Mouse (Mus musculus): ENCODE results near the gene Rreb1. TPM values are rescaled to one million over a fixed set of nuclear protein-coding genes. Genes with fewer than 3 reads are reported as not detected.

The Rreb1 gene
- polyA plus RNA-seq, 1 experiment from 2014 or later: 4.8 TPM

DNA sequence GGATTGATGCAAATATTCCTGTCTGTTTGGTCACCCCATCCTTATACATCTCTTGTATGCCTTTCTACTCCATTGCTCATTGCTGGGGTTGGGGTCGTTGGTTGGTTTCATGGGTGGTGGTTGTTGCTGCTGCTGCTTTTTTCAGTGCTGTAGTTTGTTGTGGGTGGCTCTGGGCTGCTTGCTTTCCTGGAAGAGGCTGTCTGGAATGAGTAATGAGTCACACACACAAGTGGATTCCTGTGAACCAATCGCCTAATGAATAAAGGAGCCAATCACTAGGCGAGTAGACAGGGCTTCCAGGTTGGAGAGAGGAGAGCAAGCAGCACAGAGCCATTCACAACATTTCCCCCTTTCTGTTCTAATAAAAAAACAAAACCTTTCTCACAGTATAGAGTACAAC, 158.2 kb downstream of the Rreb1 start:
- H3K36me3 ChIP-seq: peaks cover 63% of the 10 kb centered on the region
- no peak overlapping the region for H3K4me3 ChIP-seq (replicated peaks)
- no peak overlapping the region for H3K4me2 ChIP-seq
- no peak for ATAC-seq (ENCODE audit: low read depth)
- no peak for DNase-seq
- H3K9me3 ChIP-seq (replicated peaks): no peaks in the 10 kb centered on the region
- no peaks in the 10 kb centered on the region for H3K27me3 ChIP-seq
- no peak overlapping the region for H3K27ac ChIP-seq
- peaks cover 7% of the 10 kb centered on the region; the same call in 1 of the 2 replicates for H3K4me1 ChIP-seq (replicated peaks)
- no peak overlapping the region for H3K9ac ChIP-seq
- 70% methylated on average over 3 of the region's 3 CpGs for WGBS (ENCODE audit: insufficient replicate concordance)

DNA sequence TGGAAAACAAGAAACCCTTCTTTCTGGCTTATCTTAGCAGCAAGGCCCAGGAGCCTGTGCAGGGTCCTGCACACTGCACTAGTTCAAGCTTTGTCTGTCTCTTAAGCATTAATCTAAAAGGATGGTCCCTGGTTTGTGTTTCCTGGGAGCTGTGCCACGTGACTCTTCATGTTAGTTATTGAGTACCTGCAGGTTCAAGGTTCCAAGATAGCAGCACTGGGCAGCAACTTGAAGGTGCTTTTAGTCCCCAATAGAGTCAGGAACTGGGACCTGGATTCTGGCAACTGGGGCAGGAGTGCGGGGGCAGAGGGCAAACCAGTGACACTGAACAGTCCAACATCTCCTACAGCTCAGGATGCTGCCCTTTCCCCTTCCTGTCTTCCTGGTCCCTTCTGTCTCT, 162.0 kb downstream of the Rreb1 start:
- Histone ChIP-seq H3K4me1 (replicated peaks) (peaks cover 21% of the 10 kb centered on the region), H3K4me3 (replicated peaks) (no peak overlapping the region), H3K9ac (no peak overlapping the region), H3K36me3 (peaks cover 47% of the 10 kb centered on the region), H3K4me2 (no peak overlapping the region), H3K9me3 (replicated peaks) (no peaks in the 10 kb centered on the region), H3K27me3 (no peaks in the 10 kb centered on the region), H3K27ac (peak overlapping the region; percentile 44)
- 72% methylated on average over 2 of the region's 2 CpGs for WGBS (ENCODE audit: insufficient replicate concordance)
- DNase-seq: no peak
- ATAC-seq (ENCODE audit: low read depth): peak; percentile 18; the same call in 1 of the 2 replicates

DNA sequence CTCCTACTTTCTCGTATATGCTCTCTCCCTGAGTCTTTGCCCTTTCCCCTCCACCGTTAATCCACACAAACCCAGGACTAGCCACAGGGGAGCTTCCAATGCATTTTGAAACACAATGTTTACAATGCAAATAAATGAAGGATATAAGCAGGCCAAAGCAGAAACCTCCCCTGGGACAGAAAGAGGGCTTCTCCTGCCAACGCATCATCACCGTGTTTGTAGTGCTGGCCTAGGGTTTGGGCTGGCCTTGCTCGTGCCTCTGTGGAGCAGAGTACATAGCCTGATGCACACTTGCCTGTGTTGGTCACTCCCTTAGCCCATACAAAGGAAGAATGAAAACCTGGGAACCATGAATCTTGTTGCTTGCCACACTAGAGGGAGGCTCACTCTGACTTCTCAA, 162.4 kb downstream of the Rreb1 start:
- peaks cover 47% of the 10 kb centered on the region for H3K36me3 ChIP-seq
- peak overlapping the region; percentile 44 for H3K27ac ChIP-seq
- no peak overlapping the region for H3K4me3 ChIP-seq (replicated peaks)
- no peak overlapping the region for H3K4me2 ChIP-seq
- DNase-seq (no peak), ATAC-seq (ENCODE audit: low read depth) (peak; percentile 57)
- H3K4me1 ChIP-seq (replicated peaks): peaks cover 21% of the 10 kb centered on the region
- H3K9ac ChIP-seq: no peak overlapping the region
- H3K9me3 ChIP-seq (replicated peaks): no peaks in the 10 kb centered on the region
- WGBS (ENCODE audit: insufficient replicate concordance): 73% methylated on average over 5 of the region's 5 CpGs
- H3K27me3 ChIP-seq: no peaks in the 10 kb centered on the region

DNA sequence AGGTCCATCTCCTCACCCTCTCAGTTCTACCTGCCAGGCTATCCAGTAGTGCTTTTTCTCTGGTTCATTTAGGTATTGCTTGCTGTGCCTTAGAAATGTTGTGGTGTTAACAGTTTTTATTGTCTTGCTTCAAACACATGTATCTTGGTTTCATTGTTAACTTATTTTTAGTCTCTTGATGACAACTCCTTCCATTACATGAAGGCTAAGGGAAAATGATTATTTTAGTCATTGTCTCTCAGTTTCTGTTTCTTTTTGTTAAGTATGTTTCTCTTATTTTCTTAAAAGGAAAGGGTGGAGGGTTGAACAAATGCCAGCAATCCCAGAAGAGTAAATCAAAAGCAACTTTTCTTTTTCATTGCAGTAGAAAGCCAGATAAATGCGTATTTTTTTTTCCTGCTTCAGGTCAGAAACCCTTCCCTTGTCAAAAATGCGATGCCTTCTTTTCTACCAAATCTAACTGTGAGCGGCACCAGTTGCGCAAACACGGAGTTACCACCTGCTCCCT, 163.0 kb downstream of the Rreb1 start:
- no peak overlapping the region for H3K4me2 ChIP-seq
- no peaks in the 10 kb centered on the region for H3K27me3 ChIP-seq
- H3K27ac ChIP-seq: peak overlapping the region; percentile 62; the same call in 1 of the 2 replicates
- H3K9me3 ChIP-seq (replicated peaks): no peaks in the 10 kb centered on the region
- 78% methylated on average over 5 of the region's 5 CpGs for WGBS (ENCODE audit: insufficient replicate concordance)
- peaks cover 44% of the 10 kb centered on the region for H3K36me3 ChIP-seq
- no peak for ATAC-seq (ENCODE audit: low read depth)
- H3K4me3 ChIP-seq (replicated peaks): no peak overlapping the region
- DNase-seq: no peak
- H3K9ac ChIP-seq: no peak overlapping the region
- peaks cover 21% of the 10 kb centered on the region for H3K4me1 ChIP-seq (replicated peaks)

DNA sequence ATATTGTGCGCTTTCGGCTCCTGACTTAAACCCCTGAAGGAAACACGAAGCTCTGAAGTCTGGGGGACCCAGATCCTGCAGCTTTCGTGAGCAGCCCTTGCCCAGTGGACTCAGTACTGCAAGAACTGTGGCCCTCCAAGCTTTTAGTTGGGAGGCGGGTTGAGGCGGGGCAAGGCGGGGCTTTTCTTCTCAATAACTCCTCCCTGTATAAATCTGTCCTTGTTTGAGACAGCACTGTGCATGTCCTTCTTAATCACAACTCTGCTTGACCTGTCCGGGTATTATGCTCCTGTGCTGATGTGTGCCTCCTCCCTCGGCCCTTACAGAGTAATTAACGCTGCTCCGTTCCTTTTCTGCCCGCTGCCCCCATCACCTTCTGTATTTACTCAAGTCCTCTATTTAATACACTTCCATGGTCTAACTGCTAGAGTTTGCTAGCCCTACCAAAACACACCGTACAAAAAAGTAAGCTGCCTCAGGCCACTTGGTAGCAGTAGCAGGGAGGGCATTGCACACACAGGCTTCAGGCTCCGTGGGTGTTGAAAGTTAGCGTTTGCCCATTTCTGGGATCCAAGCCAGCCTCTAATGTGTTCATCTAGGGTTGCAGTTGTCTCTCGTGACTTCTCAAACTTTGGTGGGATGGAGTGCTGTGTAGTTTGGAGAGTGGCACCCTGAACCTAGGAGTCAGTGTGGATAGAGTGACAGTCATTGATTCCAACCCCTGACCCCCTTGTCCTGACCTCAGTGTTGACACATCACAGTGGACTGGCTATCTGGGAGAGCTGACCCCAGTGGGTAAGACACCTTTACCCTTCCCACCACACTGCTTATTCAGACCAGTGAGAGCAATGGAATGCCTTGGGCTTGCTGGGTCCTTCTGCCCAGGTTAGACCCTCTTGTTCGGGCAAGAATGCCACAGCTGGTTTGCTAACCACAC, 164.0 kb downstream of the Rreb1 start:
- Histone ChIP-seq H3K4me2 (0 out of 2 replicates have a peak overlapping the region, but pooled peaks have one; percentile 1), H3K4me3 (replicated peaks) (no peak overlapping the region), H3K9me3 (replicated peaks) (no peaks in the 10 kb centered on the region), H3K36me3 (peaks cover 42% of the 10 kb centered on the region), H3K27ac (peak overlapping the region; percentile 62), H3K4me1 (replicated peaks) (peaks cover 25% of the 10 kb centered on the region), H3K9ac (no peak overlapping the region), H3K27me3 (no peaks in the 10 kb centered on the region)
- WGBS (ENCODE audit: insufficient replicate concordance): 73% methylated on average over 17 of the region's 17 CpGs
- peak; percentile 56 for ATAC-seq (ENCODE audit: low read depth)
- DNase-seq: no peak

DNA sequence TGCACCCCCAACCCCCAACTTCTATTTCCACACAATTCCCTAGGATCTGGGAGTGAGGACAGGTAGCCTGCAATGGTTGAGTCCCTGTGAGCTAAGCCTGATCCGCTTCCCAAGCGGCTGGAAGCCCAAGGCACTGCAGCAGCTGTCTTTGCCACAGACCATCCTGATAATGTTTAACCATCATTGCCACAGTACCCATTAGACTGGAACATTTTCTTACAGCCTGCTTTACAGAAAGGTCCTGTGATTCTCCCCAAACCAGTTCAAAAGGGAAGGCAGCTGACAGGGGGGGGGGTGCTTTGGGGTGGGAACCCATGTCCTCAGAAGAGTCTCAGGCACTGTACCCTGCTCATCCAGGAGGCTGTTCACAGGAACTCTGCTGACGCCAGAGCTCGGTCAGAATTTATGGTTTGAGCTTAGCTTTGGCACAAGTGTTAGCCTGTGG, 164.7 kb downstream of the Rreb1 start:
- H3K36me3 ChIP-seq: peaks cover 49% of the 10 kb centered on the region
- peak overlapping the region; percentile 62 for H3K27ac ChIP-seq
- H3K4me2 ChIP-seq: no peak overlapping the region
- no peaks in the 10 kb centered on the region for H3K9me3 ChIP-seq (replicated peaks)
- DNase-seq: no peak
- H3K9ac ChIP-seq: no peak overlapping the region
- no peaks in the 10 kb centered on the region for H3K27me3 ChIP-seq
- ATAC-seq (ENCODE audit: low read depth): peak; percentile 12; the same call in 1 of the 2 replicates
- peaks cover 25% of the 10 kb centered on the region for H3K4me1 ChIP-seq (replicated peaks)
- no peak overlapping the region for H3K4me3 ChIP-seq (replicated peaks)
- 75% methylated on average over 4 of the region's 4 CpGs for WGBS (ENCODE audit: insufficient replicate concordance)

DNA sequence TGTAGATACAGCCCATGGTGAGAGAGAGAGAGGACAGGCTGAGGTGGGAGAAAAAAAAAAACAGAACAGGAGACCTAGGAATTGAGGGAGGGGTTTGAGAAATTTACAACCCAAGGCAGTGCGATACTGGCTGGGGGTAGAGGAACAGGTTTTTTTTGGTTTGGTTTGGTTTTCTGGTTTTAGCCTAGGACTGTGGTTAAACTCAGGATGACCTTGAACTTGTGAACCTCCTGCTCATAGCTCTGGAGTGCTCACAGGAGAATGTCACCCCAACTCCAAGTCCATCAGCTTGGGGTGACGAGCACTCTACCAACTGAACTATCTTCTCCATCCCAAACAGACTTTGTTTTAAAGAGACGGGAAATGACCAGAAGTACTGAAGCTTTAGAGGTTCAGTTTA, 165.3 kb downstream of the Rreb1 start:
- Histone ChIP-seq H3K9me3 (replicated peaks) (no peaks in the 10 kb centered on the region), H3K27ac (peak overlapping the region; percentile 62; the same call in 1 of the 2 replicates), H3K4me3 (replicated peaks) (no peak overlapping the region), H3K27me3 (no peaks in the 10 kb centered on the region), H3K4me2 (no peak overlapping the region), H3K36me3 (peaks cover 52% of the 10 kb centered on the region), H3K9ac (no peak overlapping the region), H3K4me1 (replicated peaks) (peaks cover 25% of the 10 kb centered on the region)
- ATAC-seq (ENCODE audit: low read depth) (no peak), DNase-seq (no peak)
- 76% methylated on average over 3 of the region's 3 CpGs for WGBS (ENCODE audit: insufficient replicate concordance)

DNA sequence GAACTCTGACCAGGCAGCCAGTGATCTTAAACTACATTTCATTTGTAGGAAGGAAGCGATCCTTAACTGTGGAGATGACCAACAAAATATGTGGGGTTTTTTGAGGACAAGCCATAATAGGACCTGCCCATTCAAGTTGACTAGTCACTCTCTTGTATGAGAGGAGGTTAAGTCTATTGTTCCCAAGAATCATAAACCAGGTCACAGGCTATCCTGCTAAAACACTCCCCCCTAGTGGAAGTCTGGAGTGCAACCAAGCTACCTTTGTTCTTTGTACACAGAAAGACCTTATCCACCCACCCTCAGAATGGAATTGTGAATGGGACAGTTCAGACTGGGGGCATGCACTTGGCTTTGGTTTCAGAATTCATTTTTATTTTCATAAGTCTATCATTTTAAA, 166.1 kb downstream of the Rreb1 start:
- Histone ChIP-seq H3K27me3 (no peaks in the 10 kb centered on the region), H3K4me1 (replicated peaks) (peaks cover 25% of the 10 kb centered on the region), H3K4me2 (no peak overlapping the region), H3K9me3 (replicated peaks) (no peaks in the 10 kb centered on the region), H3K27ac (no peak overlapping the region), H3K4me3 (replicated peaks) (no peak overlapping the region), H3K9ac (no peak overlapping the region), H3K36me3 (peaks cover 58% of the 10 kb centered on the region)
- ATAC-seq (ENCODE audit: low read depth) (no peak), DNase-seq (no peak)
- 83% methylated on average over 1 of the region's 1 CpGs for WGBS (ENCODE audit: insufficient replicate concordance)

DNA sequence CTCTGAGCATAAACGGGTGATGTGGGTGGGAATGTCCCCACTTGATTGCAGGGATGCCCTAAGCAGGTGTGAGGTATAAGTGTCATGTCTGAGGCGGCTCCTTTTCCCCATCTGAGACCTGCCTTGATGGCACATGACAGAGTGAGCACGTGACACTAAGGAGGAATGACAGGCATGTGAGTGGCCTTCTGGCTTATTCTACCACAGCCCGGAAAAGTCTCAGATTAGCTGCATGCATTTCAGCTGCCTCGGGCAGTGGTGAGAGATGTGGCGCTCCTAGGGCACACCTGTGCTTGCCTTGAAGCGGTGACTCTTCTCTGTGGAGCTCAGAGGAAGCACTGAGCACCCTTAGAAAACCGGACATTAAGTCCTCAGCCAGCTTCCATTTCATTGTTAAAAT, 167.2 kb downstream of the Rreb1 start:
- no peak overlapping the region for H3K27ac ChIP-seq
- no peaks in the 10 kb centered on the region for H3K27me3 ChIP-seq
- H3K36me3 ChIP-seq: peaks cover 65% of the 10 kb centered on the region
- 74% methylated on average over 8 of the region's 8 CpGs for WGBS (ENCODE audit: insufficient replicate concordance)
- DNase-seq (no peak), ATAC-seq (ENCODE audit: low read depth) (no peak)
- H3K9ac ChIP-seq: no peak overlapping the region
- peaks cover 19% of the 10 kb centered on the region for H3K4me1 ChIP-seq (replicated peaks)
- no peak overlapping the region for H3K4me2 ChIP-seq
- no peaks in the 10 kb centered on the region for H3K9me3 ChIP-seq (replicated peaks)
- no peak overlapping the region for H3K4me3 ChIP-seq (replicated peaks)

DNA sequence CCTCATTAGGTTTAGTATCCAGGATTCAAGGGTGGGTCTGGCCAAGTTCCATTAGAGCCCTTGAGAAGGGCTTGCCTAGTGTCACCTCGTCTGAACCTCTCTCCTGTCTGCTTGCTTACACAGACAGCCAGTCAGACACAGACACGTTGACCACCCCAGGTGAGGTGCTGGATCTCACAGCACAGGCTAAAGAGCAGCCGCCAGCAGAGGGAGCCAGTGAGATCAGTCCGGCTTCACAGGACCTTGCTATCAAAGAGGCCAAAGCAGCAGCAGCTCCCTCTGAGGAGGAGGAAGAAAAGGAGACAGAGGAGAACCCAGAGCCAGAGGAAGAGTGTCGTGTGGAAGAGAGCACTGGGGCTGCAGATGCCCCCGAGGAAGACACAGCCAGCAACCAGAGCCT, 168.5 kb downstream of the Rreb1 start:
- Histone ChIP-seq H3K9ac (no peak overlapping the region), H3K4me1 (replicated peaks) (peaks cover 14% of the 10 kb centered on the region), H3K27me3 (no peaks in the 10 kb centered on the region), H3K4me2 (no peak overlapping the region), H3K36me3 (peaks cover 64% of the 10 kb centered on the region), H3K9me3 (replicated peaks) (no peaks in the 10 kb centered on the region), H3K4me3 (replicated peaks) (no peak overlapping the region), H3K27ac (no peak overlapping the region)
- DNase-seq (peak; percentile 63), ATAC-seq (ENCODE audit: low read depth) (peak; percentile 46; the same call in 1 of the 2 replicates)
- 25% methylated on average over 6 of the region's 6 CpGs for WGBS (ENCODE audit: insufficient replicate concordance)

DNA sequence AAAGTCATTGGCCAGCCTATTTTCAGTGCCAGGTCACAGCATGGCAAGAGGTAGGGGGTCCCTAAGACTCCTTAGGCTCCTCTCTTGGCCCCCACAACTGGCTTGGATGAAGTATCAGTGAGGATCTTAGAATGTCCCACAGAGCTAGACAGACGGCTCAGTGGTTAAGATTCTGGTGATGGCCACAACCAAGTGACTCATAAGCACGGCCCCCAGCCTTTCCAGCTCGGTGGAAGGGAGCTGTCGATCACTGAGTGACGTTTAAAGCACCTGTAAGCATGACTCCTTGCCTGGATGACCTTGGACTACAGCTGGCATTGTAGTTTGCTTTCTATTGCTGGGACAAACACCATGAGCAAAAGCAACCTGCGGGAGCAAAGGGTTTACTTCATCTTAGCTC, 174.8 kb downstream of the Rreb1 start:
- no peak for ATAC-seq (ENCODE audit: low read depth)
- H3K27me3 ChIP-seq: no peaks in the 10 kb centered on the region
- H3K4me1 ChIP-seq (replicated peaks): peaks cover 9% of the 10 kb centered on the region
- no peak overlapping the region for H3K4me3 ChIP-seq (replicated peaks)
- no peak overlapping the region for H3K4me2 ChIP-seq
- no peak for DNase-seq
- 63% methylated on average over 6 of the region's 6 CpGs for WGBS (ENCODE audit: insufficient replicate concordance)
- H3K9me3 ChIP-seq (replicated peaks): no peaks in the 10 kb centered on the region
- H3K27ac ChIP-seq: no peak overlapping the region
- peaks cover 26% of the 10 kb centered on the region for H3K36me3 ChIP-seq
- H3K9ac ChIP-seq: no peak overlapping the region
